Mouse (Mus musculus): ENCODE measurements around the gene Rinl.

DNA sequence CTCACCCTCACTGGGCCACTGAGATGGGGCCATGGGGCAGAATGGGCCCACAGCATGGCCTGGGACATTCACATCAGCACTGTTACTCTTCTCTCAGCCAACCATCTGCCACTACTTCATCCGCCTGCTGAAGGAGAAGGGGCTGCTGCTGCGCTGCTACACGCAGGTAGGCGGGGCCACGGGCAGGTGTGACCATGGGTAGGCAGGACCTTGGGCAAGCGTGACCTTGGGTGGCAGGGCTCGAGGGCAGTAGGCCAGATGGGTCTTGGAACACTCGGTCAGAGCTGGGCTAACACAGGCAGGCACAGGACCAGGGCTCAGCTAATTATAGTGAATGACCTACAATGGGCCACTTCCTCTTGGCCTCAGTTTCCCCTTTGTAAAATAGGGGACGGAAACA is 9.9 kb upstream of the Rinl start:
- TF ChIP-seq CTCF (IDR thresholded peaks at IDR 0.05; ENCODE audit: control insufficient read depth, insufficient read depth, low read length) (no peak), POLR2A (IDR thresholded peaks at IDR 0.05; ENCODE audit: borderline replicate concordance, control insufficient read depth, low read depth, low read length) (no peak)

Measured in bone marrow, adult 2 months (tissue).